Mouse (Mus musculus) mouse embryonic stem cell (cell line): Measurements from ENCODE around the gene Rmdn2.

ENCODE experiments used
- in situ Hi-C, 2 experiments: fragments of 300-500 bp; cut with MboI; formaldehyde crosslinking; loops; 1 replicate in 1 of 2; 3 replicates in 1 of 2; pipeline ENCODE4 v1.14.3; 2019 to 2020; ENCODE audit warnings: low sequenced_read_pairs in 2 of 2, low pct_unique_long_range_greater_than_20kb in 1 of 2, mixed read lengths in 1 of 2; ENCODE audit not compliant: unreplicated experiment in 1 of 2

Rmdn2 gene

DNA sequence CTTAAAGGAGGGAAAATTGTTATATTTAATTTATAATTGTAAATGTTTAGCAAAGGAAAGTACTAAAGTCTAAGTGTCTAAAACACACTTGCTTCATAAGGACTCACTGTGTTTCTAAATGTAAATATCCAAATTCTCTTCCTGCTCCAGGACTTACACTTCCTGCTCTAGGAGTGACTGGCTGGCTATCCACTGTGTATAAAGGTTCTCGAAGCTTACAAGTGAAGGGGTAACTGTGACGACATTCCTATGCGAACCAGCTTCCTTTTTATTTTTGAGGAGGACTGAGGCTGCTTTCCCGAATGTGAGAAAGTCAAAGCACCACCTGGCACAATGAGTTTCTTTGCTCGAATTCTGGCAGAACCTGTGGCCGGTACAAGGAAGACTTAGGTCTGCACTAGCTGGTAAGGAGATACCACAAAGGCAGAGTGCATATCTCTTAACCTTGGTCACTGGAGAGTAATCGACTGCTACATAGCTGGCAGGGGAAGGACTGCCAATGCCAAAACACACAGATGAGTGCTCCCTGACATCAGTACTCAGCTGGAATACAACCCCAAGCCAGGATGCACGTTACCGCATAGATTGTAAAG lies 1.4 kb upstream of the Rmdn2 start:
- in situ Hi-C loops, result no loop called here

DNA sequence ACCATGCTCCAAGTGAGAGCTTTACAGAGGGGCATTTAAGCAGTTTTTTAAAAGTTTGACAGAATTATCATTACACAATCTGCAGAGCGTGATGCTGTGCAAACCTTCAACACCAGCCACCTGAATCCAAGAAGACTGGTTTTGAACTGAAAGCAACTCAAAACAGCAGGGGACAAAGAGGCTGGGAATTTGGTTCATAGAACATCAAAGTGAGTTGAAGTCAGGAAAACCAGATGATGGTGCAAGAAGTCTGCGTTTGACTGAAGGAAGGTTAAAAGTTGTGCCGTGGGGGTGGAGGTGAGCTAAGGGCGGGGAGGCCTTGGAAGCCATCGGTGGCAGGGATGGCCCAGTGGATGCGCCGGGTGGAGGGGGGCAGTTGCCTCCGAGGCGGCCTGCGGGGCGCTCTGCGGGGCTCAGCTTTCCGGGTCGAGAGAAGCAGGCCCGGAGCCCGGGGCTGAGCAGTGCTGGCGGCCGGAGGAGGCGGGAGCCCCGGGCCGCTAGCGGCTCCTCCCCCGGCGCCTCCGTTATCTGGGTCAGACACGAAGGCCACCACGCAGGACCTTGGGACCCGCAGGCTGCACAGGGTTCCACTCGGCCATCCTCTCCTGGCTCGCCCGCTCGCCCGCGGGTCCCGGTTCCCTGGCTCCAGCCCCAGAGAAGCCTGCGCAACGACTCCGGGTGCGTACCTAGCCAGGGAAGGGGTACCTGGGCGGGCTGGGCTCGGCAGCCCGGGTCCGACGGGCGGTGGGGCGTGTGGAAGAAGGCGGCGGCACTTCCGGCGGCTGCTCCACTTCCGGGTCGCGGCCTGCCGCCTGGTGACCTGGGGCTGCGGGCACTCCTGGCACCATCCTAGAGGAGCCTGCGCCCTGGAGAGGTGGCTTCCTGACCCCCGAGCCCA lies 3.3 kb downstream of the Rmdn2 start:
- in situ Hi-C loops, result no loop called here

DNA sequence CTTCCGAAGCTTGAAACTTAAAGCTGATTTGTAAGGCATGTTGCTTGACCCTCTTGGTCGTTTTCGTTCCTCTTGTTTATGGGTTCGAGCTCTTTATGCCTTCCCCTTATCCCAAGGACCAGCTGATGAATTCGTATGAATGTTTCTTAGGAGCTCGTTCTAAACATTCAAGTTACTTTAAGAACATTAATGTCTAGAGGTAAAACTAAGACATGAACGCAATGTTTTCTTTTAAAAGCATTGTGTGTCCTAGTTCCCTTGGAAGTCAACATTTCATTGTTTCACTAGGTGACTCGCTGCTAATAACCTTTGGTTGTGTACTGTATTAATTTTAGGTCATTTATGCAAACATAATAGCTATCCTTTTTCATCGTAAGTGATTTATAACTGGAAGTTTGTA lies 4.2 kb downstream of the Rmdn2 start:
- in situ Hi-C loops, result no loop called here

DNA sequence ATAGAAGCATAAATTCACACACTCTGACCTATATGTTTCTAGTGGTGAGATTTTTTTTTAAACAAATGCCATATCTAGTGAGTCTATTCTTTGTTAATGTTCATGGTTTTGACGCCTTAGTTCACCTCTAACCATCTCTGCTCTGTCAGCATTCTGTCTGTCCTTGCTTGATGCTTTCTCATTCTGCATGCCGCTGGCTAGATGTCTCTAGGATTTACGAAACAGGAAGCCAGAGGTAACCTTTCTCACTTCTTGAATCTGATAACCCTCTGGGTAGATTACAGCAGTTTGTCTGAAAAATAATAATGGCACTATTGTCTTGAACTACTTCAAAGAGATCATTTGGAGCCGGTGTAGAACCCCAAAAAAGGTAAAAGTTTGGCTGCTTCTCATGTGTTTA lies 5.0 kb downstream of the Rmdn2 start:
- in situ Hi-C loops, result no loop called here

DNA sequence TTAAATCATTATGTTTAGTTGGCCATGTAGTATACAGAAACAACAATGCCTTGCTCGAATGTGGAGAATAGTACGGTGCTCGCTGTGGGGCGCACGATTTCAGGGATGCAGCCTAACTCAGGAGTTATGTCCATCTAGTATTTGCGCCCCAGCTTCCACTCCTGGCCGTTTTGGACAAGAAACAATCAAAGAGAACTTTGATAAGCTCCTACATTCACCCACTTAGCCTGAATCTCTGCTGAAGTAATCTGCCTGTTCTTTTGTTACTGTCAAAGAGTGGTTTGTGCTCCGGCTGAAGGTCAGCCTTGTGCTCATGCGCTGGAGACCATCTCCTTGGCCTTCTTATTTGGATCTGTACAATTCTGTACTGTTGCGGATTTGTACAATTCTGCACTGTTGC lies 6.8 kb downstream of the Rmdn2 start:
- in situ Hi-C loops, result no loop called here

DNA sequence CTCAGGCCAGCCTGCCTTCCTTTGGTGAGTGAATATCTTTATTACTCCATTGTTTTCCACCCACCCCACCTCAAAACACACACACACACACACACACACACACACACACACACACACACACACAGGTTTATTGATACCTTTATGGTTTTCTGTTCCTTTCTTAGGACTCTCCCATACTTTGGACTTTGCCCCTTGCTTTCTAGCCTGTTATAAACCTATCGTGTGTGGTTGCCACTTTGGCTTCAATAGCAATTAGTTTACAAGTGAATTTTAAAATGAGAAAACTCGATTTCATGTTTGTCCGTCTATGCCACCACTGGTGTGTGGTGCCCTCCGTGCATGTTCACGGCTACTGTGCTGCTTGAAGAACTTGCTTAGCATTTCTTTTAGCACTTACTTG lies 7.3 kb downstream of the Rmdn2 start:
- in situ Hi-C loops, result no loop called here

DNA sequence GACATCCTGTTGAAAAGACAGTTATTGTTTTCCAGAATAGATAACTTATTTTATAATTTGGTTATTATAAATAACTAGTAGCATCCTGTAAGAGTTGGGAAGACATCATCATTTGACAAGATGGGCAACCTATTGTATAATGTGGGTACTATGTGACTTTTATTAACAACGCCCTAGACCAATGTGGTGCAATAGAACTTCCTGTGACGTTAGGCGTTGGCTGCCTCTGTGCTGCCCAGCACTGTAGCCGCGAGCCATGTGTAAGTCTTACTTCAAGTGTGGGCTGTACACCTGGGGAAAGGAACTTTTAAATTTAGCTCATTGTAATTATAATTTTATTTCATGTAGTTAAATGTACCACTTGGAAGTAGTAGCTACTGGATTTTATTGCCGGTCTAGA lies 10.4 kb downstream of the Rmdn2 start:
- in situ Hi-C loops, result no loop called here

DNA sequence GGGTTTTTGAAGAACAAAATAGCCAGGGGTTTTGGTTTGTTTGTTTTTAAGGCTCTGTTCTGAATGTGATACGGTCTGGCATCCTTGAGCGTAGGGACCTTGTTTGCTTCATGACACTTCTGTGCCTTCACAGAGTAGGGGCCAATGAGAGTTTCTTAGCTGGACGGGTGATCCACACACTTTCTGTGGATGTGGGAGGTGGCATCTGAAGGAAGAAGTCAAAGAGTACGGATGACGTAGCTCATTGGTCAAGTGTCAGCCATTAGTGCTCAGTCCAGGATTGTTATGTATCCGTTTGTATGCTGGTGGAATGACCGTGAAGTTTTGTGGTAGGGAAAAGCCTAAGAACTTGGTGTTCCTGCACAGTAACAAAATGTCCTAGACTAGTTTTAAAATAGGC lies 10.9 kb downstream of the Rmdn2 start:
- in situ Hi-C loops, result no loop called here

DNA sequence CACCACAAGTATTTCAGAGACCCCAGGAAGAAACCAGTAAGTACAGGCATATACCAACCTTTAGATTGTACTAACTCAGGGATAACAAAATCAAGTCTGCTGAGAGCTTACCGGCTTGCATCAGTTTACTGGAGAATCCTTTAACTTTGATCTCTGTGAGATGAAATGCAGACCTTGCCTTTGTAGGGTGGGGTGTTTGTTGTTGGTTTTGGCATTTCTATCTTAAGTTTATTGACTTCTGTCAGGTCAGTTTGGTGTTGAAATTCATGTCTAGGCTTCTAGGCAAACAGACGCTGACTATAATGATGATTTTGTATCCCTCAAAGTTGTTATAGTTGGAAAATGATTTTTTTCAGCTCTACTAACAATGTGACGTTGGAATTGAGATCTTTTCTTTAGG lies 12.2 kb downstream of the Rmdn2 start:
- in situ Hi-C loops, result no loop called here

DNA sequence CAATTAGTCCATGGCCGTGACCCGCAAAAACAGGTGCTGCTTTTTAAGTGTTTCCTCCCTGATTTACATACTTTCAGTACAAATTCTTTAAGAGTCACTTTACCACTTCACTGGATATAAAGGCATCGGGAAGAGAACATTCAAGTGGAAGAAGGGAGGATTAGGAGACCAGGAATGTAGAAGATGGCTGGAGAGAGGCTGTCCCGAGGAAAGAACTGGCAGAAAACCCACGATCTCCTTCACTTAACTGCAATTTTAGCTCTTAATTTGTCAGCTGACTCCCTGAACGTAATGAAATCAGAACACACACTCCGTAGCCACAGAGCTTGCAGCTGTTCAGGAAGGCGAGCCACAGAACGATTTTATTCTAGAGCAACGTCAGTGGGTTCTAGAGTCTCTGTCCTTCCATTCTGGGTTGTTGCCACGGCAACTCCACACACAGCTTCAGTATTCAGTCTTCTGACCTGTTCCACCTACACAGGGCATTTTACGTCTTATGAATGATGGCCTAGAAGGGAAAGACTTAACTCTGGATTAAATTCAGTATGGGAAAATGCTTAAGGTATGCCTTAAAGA lies 14.7 kb downstream of the Rmdn2 start:
- in situ Hi-C loops, result no loop called here

DNA sequence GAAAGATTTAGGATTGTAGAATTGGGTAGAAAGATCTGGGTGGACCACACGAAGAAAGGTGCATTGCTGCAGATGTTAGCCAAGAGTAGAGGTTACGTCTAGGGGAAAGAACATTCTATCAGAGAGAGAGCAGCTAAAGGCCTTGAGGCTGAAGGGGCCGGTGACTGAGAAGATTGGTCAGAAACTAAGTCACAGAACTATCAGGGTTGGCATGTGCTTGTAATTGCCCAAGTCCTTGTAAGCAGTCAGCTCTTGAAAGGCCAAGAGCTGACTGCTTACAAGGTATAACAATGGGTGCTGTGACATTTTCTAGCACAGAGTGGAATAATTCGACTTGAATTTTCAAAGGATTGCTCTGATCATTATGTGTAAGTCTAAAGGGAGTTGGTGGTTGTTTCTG lies 38.2 kb downstream of the Rmdn2 start:
- in situ Hi-C loops, result loop anchor here in 1 of 2 experiments (25.0 kb wide), 1 partner anchor 362 kb away; no protein-coding TSS in a partner anchor

DNA sequence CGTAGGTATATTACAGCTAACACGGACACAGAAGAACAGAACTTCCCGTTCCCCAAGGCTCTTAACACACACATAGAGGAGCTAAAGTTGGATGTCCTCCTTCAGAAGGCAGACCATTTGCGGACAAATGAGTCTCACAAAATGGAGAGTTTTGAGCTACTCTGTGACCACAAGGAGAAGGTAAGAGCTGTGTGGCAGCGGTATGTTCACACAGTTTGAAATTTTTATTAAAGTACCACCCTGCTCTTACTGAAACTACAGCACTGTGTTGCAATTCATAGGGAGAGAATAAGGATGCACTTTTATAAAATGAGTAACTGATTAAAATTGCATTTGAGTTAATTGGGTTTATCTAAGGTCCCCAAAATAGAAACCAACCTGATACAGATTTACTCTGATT lies 38.6 kb downstream of the Rmdn2 start:
- in situ Hi-C loops, result loop anchor here in 1 of 2 experiments (25.0 kb wide), 1 partner anchor 362 kb away; no protein-coding TSS in a partner anchor

DNA sequence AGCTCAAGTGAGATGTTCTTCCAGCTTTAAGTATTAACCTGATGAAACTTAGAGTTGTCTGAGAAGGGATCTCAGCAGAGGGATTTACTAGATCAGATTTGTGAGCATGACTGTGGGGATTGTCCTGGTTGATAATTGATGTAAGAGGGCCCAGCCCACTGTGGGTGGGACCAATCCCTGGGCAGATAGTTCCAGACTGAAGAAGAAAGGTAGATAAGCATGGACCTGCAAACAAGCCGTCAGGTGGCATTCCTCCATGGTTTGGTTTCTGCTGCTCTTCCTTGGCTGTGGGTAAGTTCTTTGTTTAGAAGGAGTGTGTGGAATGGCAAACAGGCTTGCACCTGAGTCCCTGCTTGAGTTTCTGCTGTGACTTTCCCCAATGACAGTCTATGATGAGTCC lies 41.5 kb downstream of the Rmdn2 start:
- in situ Hi-C loops, result loop anchor here in 1 of 2 experiments (25.0 kb wide), 1 partner anchor 359 kb away; no protein-coding TSS in a partner anchor

DNA sequence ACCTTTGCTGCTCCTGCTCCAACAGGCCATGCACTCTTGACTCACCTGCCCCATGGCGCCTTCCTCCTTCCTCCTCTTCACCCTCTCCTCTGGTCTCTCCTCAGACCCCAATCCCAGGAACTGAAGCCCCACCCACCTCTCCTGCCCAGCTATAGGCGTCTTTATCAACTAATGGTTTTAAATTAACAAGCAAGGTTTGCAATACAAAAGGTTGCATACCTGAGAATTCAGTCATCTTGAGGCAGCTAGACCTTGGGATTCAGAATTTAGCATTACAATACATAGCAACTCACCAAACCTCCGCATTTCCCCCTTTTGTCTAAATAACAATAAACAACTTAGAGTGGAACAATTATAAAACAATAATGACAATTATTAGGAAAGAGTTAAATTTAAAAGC lies 42.5 kb downstream of the Rmdn2 start:
- in situ Hi-C loops, result loop anchor here in 1 of 2 experiments (25.0 kb wide), 1 partner anchor 358 kb away; no protein-coding TSS in a partner anchor

DNA sequence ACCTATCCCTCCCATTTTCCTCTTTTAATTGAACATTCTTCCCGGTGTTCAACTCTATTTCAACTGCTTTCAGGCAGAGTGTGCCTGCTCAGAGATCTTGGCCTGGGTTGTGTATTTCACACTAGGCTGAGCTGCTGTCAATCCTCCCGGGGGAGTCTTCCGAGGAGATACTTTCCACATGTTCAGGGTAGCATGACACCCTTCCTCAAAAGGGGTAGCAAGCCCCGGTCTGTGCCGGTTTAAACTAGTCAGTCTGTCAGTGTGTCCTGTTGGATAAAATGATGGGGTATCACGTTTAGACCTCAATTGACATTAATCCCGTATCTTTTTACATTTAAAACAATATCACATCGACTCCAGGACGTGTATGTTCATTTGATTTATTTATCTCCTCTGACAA lies 46.1 kb downstream of the Rmdn2 start:
- in situ Hi-C loops, result loop anchor here in 1 of 2 experiments (25.0 kb wide), 1 partner anchor 355 kb away; no protein-coding TSS in a partner anchor

DNA sequence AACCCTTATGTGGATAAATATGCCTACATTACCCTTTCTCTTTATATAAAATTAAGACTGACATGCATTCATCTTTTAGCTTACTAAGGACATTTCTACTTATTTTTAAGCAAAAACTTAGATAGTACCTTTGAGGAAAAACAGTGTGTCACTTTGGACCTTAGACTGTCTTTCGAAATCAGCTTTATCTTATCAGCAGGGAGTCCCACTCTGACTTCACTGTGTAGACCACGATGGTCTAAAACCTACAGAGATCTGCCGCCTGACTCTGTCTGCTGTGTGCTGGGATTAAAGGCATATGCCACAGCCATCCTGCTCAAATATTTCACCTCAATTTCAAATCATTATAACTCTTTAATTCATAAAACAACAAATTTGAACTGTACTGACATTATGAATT lies 46.8 kb downstream of the Rmdn2 start:
- in situ Hi-C loops, result loop anchor here in 1 of 2 experiments (25.0 kb wide), 1 partner anchor 354 kb away; no protein-coding TSS in a partner anchor

DNA sequence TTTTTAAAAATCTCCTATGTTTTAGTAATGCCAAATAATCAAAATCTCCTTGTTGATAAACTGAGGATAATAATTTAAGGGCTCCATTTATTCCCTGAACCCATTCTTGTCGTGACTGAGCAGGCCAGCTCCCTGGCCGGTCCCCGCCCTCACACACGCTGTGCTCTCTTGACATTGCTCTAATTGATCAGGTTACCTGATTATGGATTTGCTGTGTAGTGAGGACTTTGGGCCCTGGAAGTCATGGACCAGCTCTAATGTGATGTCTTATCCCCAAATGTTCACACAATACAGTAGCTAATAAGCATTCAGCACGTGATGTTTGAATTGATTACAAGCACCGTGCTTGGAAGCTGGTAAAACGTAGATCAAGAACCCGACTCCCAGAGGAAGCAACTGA lies 47.2 kb downstream of the Rmdn2 start:
- in situ Hi-C loops, result loop anchor here in 1 of 2 experiments (25.0 kb wide), 1 partner anchor 353 kb away; no protein-coding TSS in a partner anchor

DNA sequence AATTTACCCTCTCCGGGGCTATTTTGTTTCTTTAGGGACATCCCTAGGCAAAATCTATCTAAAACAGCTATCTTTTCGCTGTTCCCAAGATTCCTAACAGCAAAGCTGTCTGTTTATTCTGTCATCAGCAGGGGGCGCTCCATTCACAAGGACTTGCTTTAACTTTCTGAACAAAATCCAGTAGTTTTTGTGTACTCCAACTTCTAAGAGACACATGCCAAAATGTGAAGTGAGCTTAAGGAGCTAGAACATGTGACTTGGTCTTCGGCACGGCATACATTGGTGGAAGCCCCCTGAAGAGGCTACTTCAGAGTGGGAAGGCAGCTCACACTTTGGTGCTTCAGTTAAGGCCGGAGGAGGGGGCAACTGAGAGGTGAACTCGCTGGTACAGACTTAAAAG lies 49.7 kb downstream of the Rmdn2 start:
- in situ Hi-C loops, result loop anchor here (10.0 to 25.0 kb wide), 2 partner anchors 173 to 351 kb away; no protein-coding TSS in a partner anchor

DNA sequence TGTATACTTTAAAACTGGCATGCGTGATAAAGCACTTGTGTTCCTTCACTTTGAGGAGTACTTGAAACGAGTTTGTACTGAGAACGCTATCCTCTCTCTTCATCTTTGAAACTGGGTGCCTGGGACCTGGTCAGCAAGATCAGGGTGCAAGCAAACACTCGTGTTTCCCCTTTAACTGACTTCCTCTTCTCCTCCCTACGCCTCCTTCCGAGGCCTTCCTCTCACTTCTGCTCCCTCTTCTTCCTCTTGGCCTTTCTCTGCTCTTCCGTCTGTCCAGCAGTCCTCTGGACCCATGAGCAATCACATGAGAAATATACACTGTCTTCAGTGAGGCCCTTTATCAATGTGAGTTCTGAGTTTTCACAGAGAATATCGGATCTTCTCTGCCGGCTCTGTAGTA lies 50.2 kb downstream of the Rmdn2 start:
- in situ Hi-C loops, result loop anchor here (10.0 to 25.0 kb wide), 2 partner anchors 173 to 350 kb away; no protein-coding TSS in a partner anchor
